Mouse (Mus musculus) adrenal gland, adult 10 weeks (tissue): ENCODE measurements around the gene Tcf12. TPM values are rescaled to one million over a fixed set of nuclear protein-coding genes. Genes with fewer than 3 reads are reported as not detected.

Source experiments
- polyA plus RNA-seq: library from polyadenylated mRNA; stranded (reverse); fragments of 350-450 nt; fragmentation: Illumina TruSeq; extraction: RNeasy Lipid Tissue Mini Kit (QIAGEN cat#74804); gene quantifications from one replicate; pipeline ENCODE4 v1.2.3, GENCODE M21; 2014; ENCODE audit warnings: low read depth, low replicate concordance

The Tcf12 gene
- 95.3 TPM for polyA plus RNA-seq

GRCm38 (mm10) chr9:72111622-72112550 is at the start of gene Tcf12:
TSS of gene Tcf12 (minus strand) at chr9:72111871.

Other genes starting within 250 kb of the Tcf12 start
- gene Zfp280d, start 163.0 kb upstream of the Tcf12 start, polyA plus RNA-seq, result 92.7 TPM